Mouse (Mus musculus): Measurements from ENCODE around the gene Ppp1r3e. TPM values are rescaled to one million over a fixed set of nuclear protein-coding genes. Genes with fewer than 3 reads are reported as not detected.

Gene Ppp1r3e
- polyA plus RNA-seq, 1 experiment: 17.8 TPM

DNA sequence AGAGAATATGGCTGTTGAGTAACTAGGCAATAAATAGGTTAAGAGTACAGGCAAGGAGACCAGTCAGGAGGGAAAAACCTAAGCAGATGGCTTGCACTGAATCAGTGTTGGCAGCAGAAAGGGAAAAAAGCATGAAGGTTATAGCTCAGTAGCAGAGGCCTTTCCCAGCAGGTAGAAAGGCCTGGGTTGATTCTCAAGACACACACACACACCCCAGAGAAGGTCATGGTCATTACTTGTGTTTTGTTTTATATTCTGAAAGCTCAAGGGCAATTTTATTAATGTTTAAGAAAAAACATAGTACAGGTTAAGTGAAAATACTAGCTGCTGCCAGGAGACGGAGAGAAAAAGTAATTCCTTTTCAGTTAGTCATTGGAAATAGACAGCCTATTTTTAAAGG is 53.6 kb downstream of the Ppp1r3e start:
- Histone ChIP-seq H3K4me1 (ENCODE audit: control insufficient read depth, insufficient read depth, low read length) (no peaks in the 10 kb centered on the region), H3K4me3 (replicated peaks; ENCODE audit: extremely low read depth, low read depth, low read length) (no peak overlapping the region)
- no peak for DNase-seq
- TF ChIP-seq CTCF (IDR thresholded peaks at IDR 0.05; ENCODE audit: insufficient read depth, low read length) (no peak), POLR2A (IDR thresholded peaks at IDR 0.05; ENCODE audit: borderline replicate concordance, extremely low read depth, low read depth, low read length) (no peak)
- 72% methylated on average over 1 of the region's 1 CpGs for WGBS

Other genes starting within 250 kb of the Ppp1r3e start
- not detected in 2 replicates for gene Gm17606, start 236.6 kb downstream of the Ppp1r3e start, polyA plus RNA-seq (2012; rRNA removed)
- gene Cdh24, start 236.2 kb downstream of the Ppp1r3e start, polyA plus RNA-seq (2012; rRNA removed): 2.8 and 2.9 TPM in 2 replicates
- 49.8 and 50.5 TPM in 2 replicates for gene 1700123O20Rik, start 191.3 kb downstream of the Ppp1r3e start, polyA plus RNA-seq (2012; rRNA removed)
- gene Acin1, start 190.6 kb downstream of the Ppp1r3e start, polyA plus RNA-seq (2012; rRNA removed): 100 and 121 TPM in 2 replicates
- 0.43 and 0.56 TPM in 2 replicates for gene Gm29776, start 178.7 kb downstream of the Ppp1r3e start, polyA plus RNA-seq (2012; rRNA removed)
- gene Cebpe, start 165.4 kb downstream of the Ppp1r3e start, polyA plus RNA-seq (2012; rRNA removed): 0.57 and 1.1 TPM in 2 replicates
- gene Slc7a8, start 95.6 kb downstream of the Ppp1r3e start, polyA plus RNA-seq (2012; rRNA removed): 2.9 and 4.0 TPM in 2 replicates
- gene Rnf212b, start 63.4 kb downstream of the Ppp1r3e start, polyA plus RNA-seq (2012; rRNA removed): not detected in 2 replicates
- gene Homez, start 6.6 kb downstream of the Ppp1r3e start, polyA plus RNA-seq (2012; rRNA removed): 3.3 and 5.3 TPM in 2 replicates
- 69.3 and 70.1 TPM in 2 replicates for gene Bcl2l2, start 5.8 kb upstream of the Ppp1r3e start, polyA plus RNA-seq (2012; rRNA removed)
- gene Gm20521, start 5.9 kb upstream of the Ppp1r3e start, polyA plus RNA-seq (2012; rRNA removed): 6.8 TPM in 1 of 2 replicates, not detected in the other
- 77.5 and 112 TPM in 2 replicates for gene Pabpn1, start 14.9 kb upstream of the Ppp1r3e start, polyA plus RNA-seq (2012; rRNA removed)
- gene Slc22a17, start 35.6 kb upstream of the Ppp1r3e start, polyA plus RNA-seq (2012; rRNA removed): 61.8 and 63.8 TPM in 2 replicates
- 11.8 and 16.3 TPM in 2 replicates for gene Efs, start 48.6 kb upstream of the Ppp1r3e start, polyA plus RNA-seq (2012; rRNA removed)
- gene Il25, start 55.1 kb upstream of the Ppp1r3e start, polyA plus RNA-seq (2012; rRNA removed): not detected in 2 replicates
- 0.69 and 2.2 TPM in 2 replicates for gene Cmtm5, start 58.7 kb upstream of the Ppp1r3e start, polyA plus RNA-seq (2012; rRNA removed)
- 82.5 and 128 TPM in 2 replicates for gene Myh6, start 89.4 kb upstream of the Ppp1r3e start, polyA plus RNA-seq (2012; rRNA removed)
- gene Gm17428, start 99.4 kb upstream of the Ppp1r3e start, polyA plus RNA-seq (2012; rRNA removed): not detected in 2 replicates
- 8.0 and 13.3 TPM in 2 replicates for gene Myh7, start 117.1 kb upstream of the Ppp1r3e start, polyA plus RNA-seq (2012; rRNA removed)
- 12.7 and 17.0 TPM in 2 replicates for gene Ngdn, start 137.9 kb upstream of the Ppp1r3e start, polyA plus RNA-seq (2012; rRNA removed)
- gene Zfhx2, start 214.8 kb upstream of the Ppp1r3e start, polyA plus RNA-seq (2012; rRNA removed): 1.7 and 2.3 TPM in 2 replicates
- gene Thtpa, start 217.2 kb upstream of the Ppp1r3e start, polyA plus RNA-seq (2012; rRNA removed): 5.2 and 9.2 TPM in 2 replicates
- gene Ap1g2, start 229.0 kb upstream of the Ppp1r3e start, polyA plus RNA-seq (2012; rRNA removed): 23.8 and 30.8 TPM in 2 replicates
- gene Jph4, start 239.4 kb upstream of the Ppp1r3e start, polyA plus RNA-seq (2012; rRNA removed): 0.32 and 0.43 TPM in 2 replicates

Measured in lung, adult 2 months (tissue).